Mouse (Mus musculus): ENCODE data around the gene Mvk. TPM values are rescaled to one million over a fixed set of nuclear protein-coding genes. Genes with fewer than 3 reads are reported as not detected.

Gene Mvk
- polyA plus RNA-seq, 1 experiment, result 49.8 TPM

Other genes with a start within 250 kb of the Mvk start
- 0.03 and 0.24 TPM in 2 replicates for gene Foxn4, start 170.5 kb upstream of the Mvk start, polyA plus RNA-seq (2012; rRNA removed)
- gene Myo1h, start 155.1 kb upstream of the Mvk start, polyA plus RNA-seq (2012; rRNA removed), result 0.77 and 1.1 TPM in 2 replicates
- gene Kctd10, start 63.8 kb upstream of the Mvk start, polyA plus RNA-seq (2012; rRNA removed), result 68.4 and 85.6 TPM in 2 replicates
- 54.5 and 59.4 TPM in 2 replicates for gene Ube3b, start 63.7 kb upstream of the Mvk start, polyA plus RNA-seq (2012; rRNA removed)
- 19.0 and 22.0 TPM in 2 replicates for gene Mmab, start 209 bp upstream of the Mvk start, polyA plus RNA-seq (2012; rRNA removed)
- gene Fam222a, start 123.7 kb downstream of the Mvk start, polyA plus RNA-seq (2012; rRNA removed), result 2.1 TPM in 2 replicates
- 26.0 and 30.3 TPM in 2 replicates for gene Trpv4, start 214.2 kb downstream of the Mvk start, polyA plus RNA-seq (2012; rRNA removed)
- 118 TPM in 2 replicates for gene Gltp, start 246.7 kb downstream of the Mvk start, polyA plus RNA-seq (2012; rRNA removed)